Mouse (Mus musculus) ES-Bruce4 (cell line): ENCODE data around the gene Csf1.

Experiments
- CTCF ChIP-seq: IDR thresholded peaks from one replicate; pipeline ENCODE4 v1.8.1; 2011; ENCODE audit warnings: low read depth, low read length
- POLR2A ChIP-seq: IDR thresholded peaks from one replicate; pipeline ENCODE4 v1.8.1; 2011; ENCODE audit warnings: low read length; ENCODE audit not compliant: insufficient read depth

DNA sequence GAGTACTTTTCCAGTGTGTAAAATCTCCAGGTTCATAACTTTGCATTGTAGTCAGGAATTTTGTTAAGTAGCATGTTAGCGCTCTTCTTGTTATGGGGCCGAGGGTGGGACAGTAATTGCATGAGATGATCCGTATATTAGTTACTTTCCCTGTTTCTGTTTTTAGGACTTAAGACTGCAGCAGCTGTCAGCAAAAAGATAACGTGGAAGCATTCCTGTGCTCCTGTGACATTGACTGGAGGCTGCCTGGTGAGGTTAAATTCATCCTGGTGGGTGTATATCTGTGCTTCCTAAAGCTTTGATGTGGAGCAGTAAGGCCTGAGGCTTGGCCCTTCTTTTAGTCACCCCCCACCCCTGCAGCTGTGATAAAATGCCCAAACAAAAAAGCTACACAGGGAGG, 25.3 kb upstream of the Csf1 start:
- TF ChIP-seq POLR2A, result no peak
- no peak for TF ChIP-seq CTCF
